Mouse (Mus musculus): Measurements from ENCODE around the gene Slc47a2.

- no peak for TF ChIP-seq CTCF (IDR thresholded peaks at IDR 0.05; ENCODE audit: control insufficient read depth, insufficient read depth, insufficient replicate concordance, low read depth, low read length)
- no peak for TF ChIP-seq POLR2A (IDR thresholded peaks at IDR 0.05; ENCODE audit: control insufficient read depth, low read depth, low read length)
These were observed 45.4 kb upstream of the Slc47a2 start for GRCm38 (mm10) chr11:61388012-61388411.
